Mouse (Mus musculus) CD4-positive, CD25-positive, alpha-beta regulatory T cell, adult 2 months (primary cell): ENCODE results near the gene 1110017D15Rik.
A peak's percentile ranks its signal among the peaks of the same experiment; 100 is the strongest.

Experiments
- DNase-seq: peaks from one replicate; pipeline ENCODE4 v3.0.0-alpha.2; 2012; ENCODE audit warnings: low read depth, low spot score

The 1110017D15Rik gene

DNA sequence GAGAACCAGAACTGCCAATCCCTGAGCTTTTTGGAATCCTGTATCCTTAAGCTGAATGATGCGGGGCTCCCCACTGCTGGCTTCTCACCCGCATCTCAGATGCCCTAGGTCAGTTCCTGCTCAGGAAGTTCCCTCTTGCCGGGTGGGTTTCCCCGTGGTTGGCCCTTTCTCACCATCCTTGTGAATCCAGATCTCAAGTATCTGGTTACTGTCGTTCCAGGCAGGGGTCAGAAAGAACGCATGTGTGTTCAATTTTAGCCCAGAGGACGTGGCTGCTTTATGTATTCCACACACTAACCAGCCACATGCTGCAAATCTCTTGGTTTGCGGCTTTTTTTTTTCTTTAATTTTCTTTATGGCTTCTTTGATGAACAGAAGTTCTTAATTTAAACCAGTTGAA lies 3.4 kb downstream of the 1110017D15Rik start:
- no peak for DNase-seq

- no peak for DNase-seq
Observed at GRCm38 (mm10) chr4:41513309-41513708, 3.8 kb downstream of the 1110017D15Rik start.

DNA sequence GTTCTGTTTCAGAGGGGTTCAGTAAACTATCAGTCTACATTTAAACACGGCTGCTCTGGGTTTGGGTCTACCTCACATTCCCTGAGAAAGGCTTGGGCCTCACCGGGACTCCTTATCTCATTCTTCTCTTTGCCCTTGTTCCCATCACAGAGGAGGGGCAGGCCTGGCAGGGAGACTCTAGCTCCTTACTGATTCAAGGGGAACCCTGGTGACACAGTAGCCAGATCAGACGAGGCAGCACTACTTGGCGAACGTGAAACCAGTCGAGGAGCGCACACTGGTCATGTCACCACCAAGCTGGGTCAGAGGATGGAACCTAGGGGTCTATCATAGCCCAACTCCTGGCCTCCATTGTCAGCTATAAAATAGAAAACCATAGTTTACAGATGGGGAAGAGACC lies 9.1 kb downstream of the 1110017D15Rik start:
- DNase-seq = no peak

GRCm38 (mm10) chr4:41507326-41507924 lies 9.7 kb downstream of the 1110017D15Rik start:
- no peak for DNase-seq

GRCm38 (mm10) chr4:41506906-41507305 lies 10.2 kb downstream of the 1110017D15Rik start:
- DNase-seq = peak; percentile 78

- DNase-seq = peak; percentile 56
Observed at GRCm38 (mm10) chr4:41506156-41506555, 11.0 kb downstream of the 1110017D15Rik start.

DNA sequence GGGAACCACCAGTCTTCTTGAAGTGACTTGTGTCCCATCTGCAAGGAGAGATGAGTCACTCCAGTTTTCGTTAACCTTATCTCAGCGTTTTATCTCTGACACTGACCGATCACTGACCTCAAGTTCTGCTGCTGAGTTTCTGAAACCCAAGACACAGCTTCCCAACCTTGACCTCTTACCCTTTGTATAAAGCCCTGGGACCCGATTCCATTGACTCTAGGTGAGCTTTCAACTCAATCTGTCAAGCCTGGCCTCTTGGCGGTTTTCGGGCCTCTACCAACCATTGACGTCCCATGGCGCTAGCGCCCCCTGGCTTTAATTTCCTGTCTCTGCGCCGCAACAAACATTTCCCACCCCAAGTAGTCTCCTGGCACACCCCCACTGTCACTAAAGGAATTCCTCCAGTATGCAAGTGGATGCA lies 12.0 kb downstream of the 1110017D15Rik start:
- DNase-seq = peak; percentile 21

DNA sequence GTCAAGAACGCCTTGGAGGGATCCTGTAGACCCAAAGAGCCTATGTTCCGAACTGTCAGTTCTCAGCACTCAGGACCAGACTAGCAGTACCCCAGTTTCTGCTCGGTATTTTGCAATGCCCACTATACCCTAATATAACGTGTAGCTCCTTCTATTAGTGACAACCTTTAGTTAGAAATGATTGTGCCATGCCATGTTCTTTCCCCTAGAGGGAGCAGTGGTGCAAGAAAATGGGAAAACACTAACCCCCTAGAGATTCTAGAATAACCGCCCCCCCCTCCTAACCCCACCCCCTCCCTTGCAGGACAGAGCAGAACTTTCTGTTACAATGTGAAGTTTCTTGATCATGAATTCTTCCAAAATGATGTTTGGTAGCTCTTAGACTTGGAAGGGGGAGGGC lies 12.8 kb downstream of the 1110017D15Rik start:
- no peak for DNase-seq

DNA sequence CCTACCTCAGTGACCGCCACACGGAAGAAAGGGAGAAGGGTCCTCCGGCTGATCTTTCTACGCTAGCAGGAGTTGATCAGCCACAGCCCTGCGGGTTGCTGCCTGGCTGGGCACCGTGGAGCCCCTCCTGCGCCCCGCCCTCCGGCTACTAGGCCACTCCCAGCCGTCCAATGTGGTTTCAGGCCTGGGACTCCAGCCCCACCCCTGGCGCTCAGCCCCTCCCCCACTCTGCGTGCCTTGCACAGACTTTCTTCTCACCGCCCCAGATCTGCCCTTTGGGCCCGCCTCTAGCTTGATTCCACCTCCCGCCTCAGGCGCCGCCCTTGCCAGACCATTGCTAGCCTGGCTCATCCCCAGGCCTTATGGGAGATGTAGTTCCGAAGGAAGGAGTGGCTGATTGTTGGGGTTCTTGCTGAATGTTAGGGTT lies 14.1 kb downstream of the 1110017D15Rik start, which contains the start of gene AI464131:
TSS of gene AI464131 (minus strand) at position 91 of the 427 bp plus-strand sequence.
- DNase-seq = peak; percentile 76

DNA sequence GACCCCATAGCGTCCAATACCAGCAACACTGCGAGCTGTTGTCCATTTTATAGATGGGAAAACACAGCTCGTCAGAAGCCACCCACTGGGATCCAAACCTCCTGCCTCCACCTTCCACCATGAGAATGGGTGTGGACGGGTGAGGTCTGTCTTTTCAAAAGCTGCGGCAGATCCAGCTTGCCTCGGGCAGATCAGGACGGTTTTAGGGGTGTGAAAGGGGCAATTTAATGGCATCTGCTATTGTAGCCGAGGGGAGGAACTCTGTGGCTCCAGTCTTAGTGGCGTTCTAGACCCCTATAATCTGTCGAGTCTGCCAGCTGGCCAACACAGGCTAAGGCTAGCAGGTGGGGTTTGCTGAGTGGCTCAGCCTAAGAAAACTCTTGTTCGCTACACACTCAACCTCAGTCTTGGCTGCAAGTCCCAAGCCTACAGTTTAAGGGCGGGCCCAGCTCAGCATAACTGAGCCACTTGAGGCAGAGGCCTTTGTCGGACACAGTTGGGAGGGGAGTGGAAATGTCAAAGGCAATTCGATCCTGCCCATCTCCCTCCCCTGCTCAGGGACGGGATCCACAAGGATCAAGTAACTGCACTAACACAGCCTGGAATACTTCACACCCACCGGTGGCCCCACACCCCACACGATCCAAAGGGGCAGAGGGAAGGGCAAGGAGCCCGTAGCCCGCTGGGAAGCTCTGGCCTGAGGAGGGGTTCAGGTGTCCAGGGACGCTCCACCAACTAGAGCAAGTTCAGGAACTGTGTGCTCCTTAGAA lies 14.8 kb downstream of the 1110017D15Rik start:
- DNase-seq = no peak

- DNase-seq = no peak
Observed at GRCm38 (mm10) chr4:41500787-41501186, 16.3 kb downstream of the 1110017D15Rik start.

GRCm38 (mm10) chr4:41499619-41500018 lies 17.5 kb downstream of the 1110017D15Rik start:
- DNase-seq = no peak

GRCm38 (mm10) chr4:41498921-41499391 lies 18.2 kb downstream of the 1110017D15Rik start:
- DNase-seq = no peak

DNA sequence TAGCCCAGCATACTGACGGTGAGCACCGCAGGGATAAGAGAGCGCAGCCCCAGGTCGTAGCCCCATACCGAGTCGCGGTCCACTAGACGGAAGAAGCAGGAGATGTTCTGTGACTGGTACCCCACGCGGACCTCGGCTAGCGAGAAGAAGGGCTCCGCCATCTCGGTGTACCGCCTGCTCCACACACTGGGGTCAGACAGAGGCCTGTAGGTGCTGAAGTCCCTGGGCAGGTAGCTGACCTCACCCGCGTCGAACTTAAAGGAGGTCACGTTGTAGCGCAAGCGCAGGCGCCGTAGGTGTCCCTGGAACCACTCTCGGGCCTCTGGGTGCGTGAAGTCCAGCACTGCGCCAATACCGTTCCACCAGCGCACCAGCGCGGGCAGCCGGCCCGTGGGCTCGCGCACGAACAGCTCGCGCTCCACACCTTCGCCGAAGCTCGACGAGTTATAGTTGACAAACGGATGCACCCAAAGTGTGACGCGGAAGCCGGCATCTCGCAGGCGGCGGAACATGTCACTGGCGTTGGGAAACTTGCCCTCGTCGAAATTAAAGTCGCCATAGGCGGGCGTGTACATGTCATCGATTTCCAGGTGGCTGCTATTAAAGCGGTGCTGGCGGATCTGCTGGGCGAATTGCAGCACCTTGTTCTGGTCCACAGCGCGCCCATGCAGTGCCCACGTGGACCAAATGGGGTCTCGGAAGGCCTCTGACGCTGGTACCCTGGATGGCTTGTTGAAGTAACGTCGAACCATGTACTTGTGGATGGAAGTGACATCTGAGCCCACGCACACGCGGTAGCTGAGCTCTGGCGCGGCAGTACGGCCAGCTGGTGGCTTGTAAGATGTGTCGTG lies 18.9 kb downstream of the 1110017D15Rik start:
- no peak for DNase-seq

DNA sequence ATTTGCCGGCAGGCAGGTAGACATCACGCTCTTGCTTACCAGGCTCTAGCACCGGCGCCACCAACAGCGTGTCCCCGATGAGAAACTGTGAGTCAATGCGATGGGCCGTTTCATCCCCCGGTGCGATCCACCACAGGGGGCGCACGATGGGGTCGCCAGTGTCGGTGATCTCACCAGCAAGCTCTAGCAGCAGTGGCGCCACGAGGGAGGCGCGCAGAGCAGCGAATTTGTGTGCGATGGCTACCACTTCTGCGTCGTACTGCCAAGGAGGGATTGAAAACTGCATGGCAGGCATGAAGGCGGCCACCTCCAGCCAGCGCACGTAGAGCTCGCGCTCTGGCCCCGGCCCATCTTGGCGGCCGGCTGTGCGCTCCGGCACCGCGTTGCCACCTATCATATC lies 19.6 kb downstream of the 1110017D15Rik start:
- DNase-seq = peak; percentile 12

GRCm38 (mm10) chr4:41497046-41497445 lies 20.1 kb downstream of the 1110017D15Rik start:
- DNase-seq = no peak

GRCm38 (mm10) chr4:41495850-41496249 lies 21.3 kb downstream of the 1110017D15Rik start:
- no peak for DNase-seq

GRCm38 (mm10) chr4:41495076-41495475 lies 22.1 kb downstream of the 1110017D15Rik start:
- DNase-seq = no peak

DNA sequence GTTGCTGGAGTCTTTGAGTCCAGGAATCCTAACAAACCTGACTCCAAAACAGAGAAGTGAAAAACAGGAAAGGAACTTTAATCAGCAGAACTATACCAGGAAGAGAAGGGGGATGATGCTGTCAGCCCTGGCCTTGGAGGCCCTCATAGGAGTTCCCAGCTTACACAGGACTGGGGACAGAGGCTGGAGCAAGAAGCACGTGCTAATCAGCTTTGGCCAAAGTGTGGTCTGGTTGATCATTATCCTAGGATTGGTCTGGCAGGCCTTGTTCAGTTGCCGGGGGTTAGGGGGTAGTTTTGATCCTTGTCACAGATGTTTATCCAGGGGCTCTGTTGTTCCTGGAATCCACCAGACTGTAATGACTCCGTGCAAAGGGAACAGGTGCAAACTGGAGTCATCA lies 22.8 kb downstream of the 1110017D15Rik start:
- no peak for DNase-seq

DNA sequence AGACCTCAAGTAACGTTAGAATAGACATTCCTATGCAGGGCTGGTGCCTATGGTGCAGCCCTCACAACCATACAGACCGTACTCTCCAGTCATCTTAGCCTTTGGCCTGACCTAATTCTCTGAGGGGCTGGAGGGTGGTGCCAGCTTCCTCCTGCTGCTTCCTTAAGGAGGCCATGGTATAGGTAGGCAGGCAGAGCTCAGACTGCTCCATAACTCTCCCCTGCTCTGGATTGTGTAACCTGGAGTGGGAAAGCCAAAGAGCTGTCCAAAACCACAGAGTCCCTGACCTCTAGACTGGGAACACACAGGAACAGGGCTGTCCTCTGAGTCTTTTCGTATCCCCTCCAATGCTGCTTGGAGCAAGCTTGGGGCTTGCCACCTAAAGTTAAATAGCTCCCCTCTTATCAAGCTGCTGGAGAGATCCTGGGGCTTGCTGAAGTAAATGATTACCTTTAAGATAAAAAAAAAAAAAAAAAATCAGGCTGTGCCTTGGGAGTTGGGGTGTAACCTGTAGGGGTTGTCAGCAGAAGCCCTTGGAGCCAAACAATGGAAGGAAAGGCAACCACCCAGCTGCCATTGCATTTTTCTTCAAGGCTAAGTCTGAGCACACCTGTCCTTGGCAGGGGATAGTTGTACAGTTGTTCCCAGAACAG lies 23.5 kb downstream of the 1110017D15Rik start:
- no peak for DNase-seq

GRCm38 (mm10) chr4:41492951-41493350 lies 24.2 kb downstream of the 1110017D15Rik start:
- no peak for DNase-seq
